Mouse (Mus musculus): Measurements from ENCODE around the gene Psmb5. TPM values are rescaled to one million over a fixed set of nuclear protein-coding genes. Genes with fewer than 3 reads are reported as not detected.
A peak's percentile ranks its signal among the peaks of the same experiment; 100 is the strongest.
"Not testable (repeated sequence)": the region's sequence is repeated elsewhere in the genome, so short reads cannot be mapped to it uniquely, and the experiment has no call there.

Psmb5 gene
- polyA plus RNA-seq, 1 experiment: 147 TPM

GRCm38 (mm10) chr14:54632252-54632651 lies 14.4 kb upstream of the Psmb5 start:
- H3K4me1 ChIP-seq (ENCODE audit: control insufficient read depth, insufficient read depth, low read length): no peaks in the 10 kb centered on the region
- no peak overlapping the region for H3K27ac ChIP-seq (ENCODE audit: insufficient read depth, low read length)
- H3K4me3 ChIP-seq (ENCODE audit: insufficient read depth, low read length): no peak overlapping the region
- TF ChIP-seq CTCF (IDR thresholded peaks at IDR 0.05; ENCODE audit: borderline replicate concordance, insufficient read depth, low read length) (no peak), POLR2A (IDR thresholded peaks at IDR 0.05; ENCODE audit: low read depth, low read length) (no peak)

- no peak for TF ChIP-seq POLR2A (IDR thresholded peaks at IDR 0.05; ENCODE audit: low read depth, low read length)
- no peak for TF ChIP-seq CTCF (IDR thresholded peaks at IDR 0.05; ENCODE audit: borderline replicate concordance, insufficient read depth, low read length)
- Histone ChIP-seq H3K27ac (ENCODE audit: insufficient read depth, low read length) (no peak overlapping the region), H3K4me3 (ENCODE audit: insufficient read depth, low read length) (no peak overlapping the region)
These were observed 13.4 kb upstream of the Psmb5 start for GRCm38 (mm10) chr14:54631240-54631599.

GRCm38 (mm10) chr14:54630583-54631239 lies 12.9 kb upstream of the Psmb5 start:
- Histone ChIP-seq H3K4me3 (ENCODE audit: insufficient read depth, low read length) (no peak overlapping the region), H3K4me1 (ENCODE audit: control insufficient read depth, insufficient read depth, low read length) (no peaks in the 10 kb centered on the region), H3K27ac (ENCODE audit: insufficient read depth, low read length) (no peak overlapping the region)
- no peak for TF ChIP-seq CTCF (IDR thresholded peaks at IDR 0.05; ENCODE audit: borderline replicate concordance, insufficient read depth, low read length)

More at GRCm38 (mm10) chr14:54631240-54631599, 13.4 kb upstream of the Psmb5 start:
- H3K4me1 ChIP-seq (ENCODE audit: control insufficient read depth, insufficient read depth, low read length): no peaks in the 10 kb centered on the region

- Histone ChIP-seq H3K4me3 (ENCODE audit: insufficient read depth, low read length) (no peak overlapping the region), H3K4me1 (ENCODE audit: control insufficient read depth, insufficient read depth, low read length) (no peaks in the 10 kb centered on the region), H3K27ac (ENCODE audit: insufficient read depth, low read length) (no peak overlapping the region)
- TF ChIP-seq POLR2A (IDR thresholded peaks at IDR 0.05; ENCODE audit: low read depth, low read length): no peak
- no peak for TF ChIP-seq CTCF (IDR thresholded peaks at IDR 0.05; ENCODE audit: borderline replicate concordance, insufficient read depth, low read length)
These were observed 12.0 kb upstream of the Psmb5 start for GRCm38 (mm10) chr14:54629797-54630196.

GRCm38 (mm10) chr14:54628103-54628502 lies 10.3 kb upstream of the Psmb5 start:
- TF ChIP-seq POLR2A (IDR thresholded peaks at IDR 0.05; ENCODE audit: low read depth, low read length): no peak
- TF ChIP-seq CTCF (IDR thresholded peaks at IDR 0.05; ENCODE audit: borderline replicate concordance, insufficient read depth, low read length): no peak
- Histone ChIP-seq H3K4me3 (ENCODE audit: insufficient read depth, low read length) (no peak overlapping the region), H3K27ac (ENCODE audit: insufficient read depth, low read length) (no peak overlapping the region), H3K4me1 (ENCODE audit: control insufficient read depth, insufficient read depth, low read length) (no peaks in the 10 kb centered on the region)

- H3K4me1 ChIP-seq (ENCODE audit: control insufficient read depth, insufficient read depth, low read length): no peaks in the 10 kb centered on the region
- no peak overlapping the region for H3K4me3 ChIP-seq (ENCODE audit: insufficient read depth, low read length)
- no peak overlapping the region for H3K27ac ChIP-seq (ENCODE audit: insufficient read depth, low read length)
- TF ChIP-seq POLR2A (IDR thresholded peaks at IDR 0.05; ENCODE audit: low read depth, low read length) (no peak), CTCF (IDR thresholded peaks at IDR 0.05; ENCODE audit: borderline replicate concordance, insufficient read depth, low read length) (no peak)
These were observed 7.2 kb upstream of the Psmb5 start for GRCm38 (mm10) chr14:54624976-54625375.

GRCm38 (mm10) chr14:54623334-54623733 lies 5.5 kb upstream of the Psmb5 start:
- TF ChIP-seq CTCF (IDR thresholded peaks at IDR 0.05; ENCODE audit: borderline replicate concordance, insufficient read depth, low read length) (no peak), POLR2A (IDR thresholded peaks at IDR 0.05; ENCODE audit: low read depth, low read length) (no peak)
- H3K4me1 ChIP-seq (ENCODE audit: control insufficient read depth, insufficient read depth, low read length): no peaks in the 10 kb centered on the region
- no peak overlapping the region for H3K27ac ChIP-seq (ENCODE audit: insufficient read depth, low read length)

GRCm38 (mm10) chr14:54621133-54621532 lies 3.3 kb upstream of the Psmb5 start, which contains the start of gene Psmb11:
Gene Psmb11 (plus strand): TSS chr14:54621433.
- TF ChIP-seq CTCF (IDR thresholded peaks at IDR 0.05; ENCODE audit: borderline replicate concordance, insufficient read depth, low read length): no peak
- TF ChIP-seq POLR2A (IDR thresholded peaks at IDR 0.05; ENCODE audit: low read depth, low read length): no peak
- Histone ChIP-seq H3K4me3 (ENCODE audit: insufficient read depth, low read length) (no peak within 1 kb of the TSS), H3K4me1 (ENCODE audit: control insufficient read depth, insufficient read depth, low read length) (no peaks in the 10 kb centered on the region; the same call in 1 of the 2 replicates), H3K27ac (ENCODE audit: insufficient read depth, low read length) (no peak within 1 kb of the TSS)

More at GRCm38 (mm10) chr14:54623334-54623733, 5.5 kb upstream of the Psmb5 start:
- no peak overlapping the region for H3K4me3 ChIP-seq (ENCODE audit: insufficient read depth, low read length)

- Histone ChIP-seq H3K27ac (ENCODE audit: insufficient read depth, low read length) (no peak overlapping the region), H3K4me1 (ENCODE audit: control insufficient read depth, insufficient read depth, low read length) (peaks cover 3% of the 10 kb centered on the region; the same call in 1 of the 2 replicates), H3K4me3 (ENCODE audit: insufficient read depth, low read length) (peak overlapping the region; percentile 91)
- TF ChIP-seq CTCF (IDR thresholded peaks at IDR 0.05; ENCODE audit: borderline replicate concordance, insufficient read depth, low read length): no peak
- no peak for TF ChIP-seq POLR2A (IDR thresholded peaks at IDR 0.05; ENCODE audit: low read depth, low read length)
These were observed 498 bp downstream of the Psmb5 start for GRCm38 (mm10) chr14:54617152-54617896.

GRCm38 (mm10) chr14:54616226-54616825 lies 1.5 kb downstream of the Psmb5 start:
- H3K27ac ChIP-seq (ENCODE audit: insufficient read depth, low read length): no peak overlapping the region
- H3K4me1 ChIP-seq (ENCODE audit: control insufficient read depth, insufficient read depth, low read length): peaks cover 3% of the 10 kb centered on the region; the same call in 1 of the 2 replicates
- TF ChIP-seq CTCF (IDR thresholded peaks at IDR 0.05; ENCODE audit: borderline replicate concordance, insufficient read depth, low read length) (no peak), POLR2A (IDR thresholded peaks at IDR 0.05; ENCODE audit: low read depth, low read length) (no peak)
- H3K4me3 ChIP-seq (ENCODE audit: insufficient read depth, low read length): no peak overlapping the region

GRCm38 (mm10) chr14:54614130-54614529 lies 3.7 kb downstream of the Psmb5 start:
- H3K4me1 ChIP-seq (ENCODE audit: control insufficient read depth, insufficient read depth, low read length); H3K27ac ChIP-seq (ENCODE audit: insufficient read depth, low read length); H3K4me3 ChIP-seq (ENCODE audit: insufficient read depth, low read length): not testable (repeated sequence)

Data from embryonic fibroblast, embryonic 13.5 days (primary cell).